Mouse (Mus musculus) hindbrain, embryonic 10.5 days (tissue): ENCODE measurements at regions not wholly inside any gene's neighbourhood (a gene's known extent, or its start where the extent isn't known, plus 50 kb on each side); places are given as distances from the start of the nearest gene placed in this dataset.

Source experiments
- DNase-seq: peaks from one replicate; pipeline ENCODE4 v3.0.0-alpha.2; 2017; ENCODE audit warnings: low spot score
- H3K27ac ChIP-seq: fragments of 300-500 bp; sonication (generic); 2 replicates; pipeline ENCODE4 v1.5.1; 2016; ENCODE audit warnings: mild to moderate bottlenecking, moderate library complexity
- H3K27me3 ChIP-seq: fragments of 300-500 bp; sonication (generic); 2 replicates; pipeline ENCODE4 v1.6.1; 2016; ENCODE audit warnings: mild to moderate bottlenecking; ENCODE audit not compliant: poor library complexity, insufficient read depth, severe bottlenecking
- H3K36me3 ChIP-seq: fragments of 300-500 bp; sonication (generic); 2 replicates; pipeline ENCODE4 v1.6.1; 2016; ENCODE audit warnings: mild to moderate bottlenecking, moderate library complexity
- H3K4me1 ChIP-seq: fragments of 300-500 bp; sonication (generic); replicated peaks from 2 replicates; pipeline ENCODE4 v1.6.1; 2016; ENCODE audit warnings: mild to moderate bottlenecking
- H3K4me3 ChIP-seq: fragments of 300-500 bp; sonication (generic); 2 replicates; pipeline ENCODE4 v1.5.1; 2016; ENCODE audit warnings: mild to moderate bottlenecking, moderate library complexity
- H3K9me3 ChIP-seq: fragments of 300-500 bp; sonication (generic); 2 replicates; pipeline ENCODE4 v1.6.1; 2016; ENCODE audit warnings: mild to moderate bottlenecking, moderate library complexity
- WGBS: fragments of 180-500 bp; shearing (Covaris S2); methylation state at CpG from one replicate; pipeline ENCODE4 v1.1.7; 2016; 5-methylcytosine and 5-hydroxymethylcytosine counted together

GRCm38 (mm10) chr7:129689464-129689863 is 97.8 kb downstream of the Wdr11 start:
- H3K4me1 ChIP-seq: peaks cover 24% of the 10 kb centered on the region
- H3K4me3 ChIP-seq: no peak overlapping the region
- 90% methylated on average over 3 of the region's 3 CpGs for WGBS
- no peaks in the 10 kb centered on the region for H3K9me3 ChIP-seq
- H3K27me3 ChIP-seq: 0 out of 2 replicates have a peak, but pooled peaks cover 6% of the 10 kb centered on the region
- H3K36me3 ChIP-seq: no peaks in the 10 kb centered on the region
- no peak for DNase-seq
- H3K27ac ChIP-seq: no peak overlapping the region

GRCm38 (mm10) chr7:129690868-129691267 is 99.2 kb downstream of the Wdr11 start:
- H3K4me3 ChIP-seq: no peak overlapping the region
- WGBS: 86% methylated on average over 6 of the region's 6 CpGs
- no peaks in the 10 kb centered on the region for H3K36me3 ChIP-seq
- no peak for DNase-seq
- 0 out of 2 replicates have a peak, but pooled peaks cover under 1% of the 10 kb centered on the region for H3K27me3 ChIP-seq
- H3K27ac ChIP-seq: peak overlapping the region; percentile 69; the same call in 1 of the 2 replicates
- peaks cover 3% of the 10 kb centered on the region; the same call in 1 of the 2 replicates for H3K9me3 ChIP-seq
- H3K4me1 ChIP-seq: peaks cover 17% of the 10 kb centered on the region

GRCm38 (mm10) chr7:129691619-129692071 is 100.0 kb downstream of the Wdr11 start:
- H3K36me3 ChIP-seq: no peaks in the 10 kb centered on the region
- H3K9me3 ChIP-seq: peaks cover 3% of the 10 kb centered on the region; the same call in 1 of the 2 replicates
- 21% methylated on average over 3 of the region's 3 CpGs for WGBS
- peaks cover 12% of the 10 kb centered on the region for H3K4me1 ChIP-seq
- peak; percentile 43 for DNase-seq
- H3K27ac ChIP-seq: peak overlapping the region; percentile 69
- no peaks in the 10 kb centered on the region for H3K27me3 ChIP-seq
- no peak overlapping the region for H3K4me3 ChIP-seq

GRCm38 (mm10) chr7:129693635-129694034 is 102.0 kb downstream of the Wdr11 start:
- Histone ChIP-seq H3K9me3 (peaks cover 3% of the 10 kb centered on the region; the same call in 1 of the 2 replicates), H3K4me1 (peaks cover 12% of the 10 kb centered on the region), H3K27ac (no peak overlapping the region), H3K4me3 (no peak overlapping the region), H3K27me3 (no peaks in the 10 kb centered on the region), H3K36me3 (no peaks in the 10 kb centered on the region)
- 85% methylated on average over 9 of the region's 9 CpGs for WGBS
- DNase-seq: no peak

GRCm38 (mm10) chr7:129694168-129694567 is 102.5 kb downstream of the Wdr11 start:
- Histone ChIP-seq H3K4me1 (peaks cover 12% of the 10 kb centered on the region), H3K27me3 (no peaks in the 10 kb centered on the region), H3K36me3 (no peaks in the 10 kb centered on the region), H3K27ac (no peak overlapping the region), H3K9me3 (peaks cover 3% of the 10 kb centered on the region; the same call in 1 of the 2 replicates), H3K4me3 (no peak overlapping the region)
- no peak for DNase-seq

GRCm38 (mm10) chr7:129699931-129700570 is 108.4 kb downstream of the Wdr11 start:
- no peaks in the 10 kb centered on the region for H3K27me3 ChIP-seq
- no peaks in the 10 kb centered on the region; the same call in 1 of the 2 replicates for H3K4me1 ChIP-seq
- DNase-seq: no peak
- H3K9me3 ChIP-seq: peaks cover 2% of the 10 kb centered on the region; the same call in 1 of the 2 replicates
- H3K27ac ChIP-seq: no peak overlapping the region
- 78% methylated on average over 5 of the region's 5 CpGs for WGBS
- no peaks in the 10 kb centered on the region for H3K36me3 ChIP-seq
- no peak overlapping the region for H3K4me3 ChIP-seq

- no peaks in the 10 kb centered on the region; the same call in 1 of the 2 replicates for H3K4me1 ChIP-seq
- 88% methylated on average over 6 of the region's 6 CpGs for WGBS
- no peaks in the 10 kb centered on the region for H3K27me3 ChIP-seq
- no peaks in the 10 kb centered on the region for H3K36me3 ChIP-seq
- DNase-seq: no peak
- H3K4me3 ChIP-seq: no peak overlapping the region
- H3K9me3 ChIP-seq: no peaks in the 10 kb centered on the region
- no peak overlapping the region for H3K27ac ChIP-seq
Measured at GRCm38 (mm10) chr7:129727559-129727958, 135.9 kb downstream of the Wdr11 start.

- Histone ChIP-seq H3K36me3 (no peaks in the 10 kb centered on the region), H3K27me3 (no peaks in the 10 kb centered on the region), H3K9me3 (no peaks in the 10 kb centered on the region), H3K4me3 (no peak overlapping the region), H3K4me1 (no peaks in the 10 kb centered on the region; the same call in 1 of the 2 replicates), H3K27ac (no peak overlapping the region)
- DNase-seq: no peak
- 84% methylated on average over 11 of the region's 11 CpGs for WGBS
Measured at GRCm38 (mm10) chr7:129729709-129730238, 138.1 kb downstream of the Wdr11 start.

GRCm38 (mm10) chr7:129730785-129731352 is 139.2 kb downstream of the Wdr11 start:
- DNase-seq: no peak
- Histone ChIP-seq H3K27me3 (no peaks in the 10 kb centered on the region), H3K36me3 (no peaks in the 10 kb centered on the region), H3K4me1 (no peaks in the 10 kb centered on the region; the same call in 1 of the 2 replicates), H3K9me3 (no peaks in the 10 kb centered on the region), H3K4me3 (no peak overlapping the region), H3K27ac (no peak overlapping the region)
- 73% methylated on average over 7 of the region's 7 CpGs for WGBS

GRCm38 (mm10) chr7:129742657-129743056 is 151.0 kb downstream of the Wdr11 start:
- Histone ChIP-seq H3K36me3 (no peaks in the 10 kb centered on the region), H3K4me3 (no peak overlapping the region), H3K9me3 (no peaks in the 10 kb centered on the region), H3K4me1 (peaks cover 12% of the 10 kb centered on the region), H3K27me3 (no peaks in the 10 kb centered on the region), H3K27ac (no peak overlapping the region)
- DNase-seq: no peak
- WGBS: 83% methylated on average over 4 of the region's 4 CpGs

GRCm38 (mm10) chr7:129743955-129744666 is 152.4 kb downstream of the Wdr11 start:
- WGBS: 46% methylated on average over 16 of the region's 16 CpGs
- Histone ChIP-seq H3K27me3 (no peaks in the 10 kb centered on the region), H3K27ac (peak overlapping the region; percentile 75), H3K4me1 (peaks cover 12% of the 10 kb centered on the region), H3K9me3 (peaks cover 9% of the 10 kb centered on the region), H3K4me3 (no peak overlapping the region), H3K36me3 (no peaks in the 10 kb centered on the region)
- peak; percentile 29 for DNase-seq

- Histone ChIP-seq H3K27me3 (no peaks in the 10 kb centered on the region), H3K4me3 (no peak overlapping the region), H3K27ac (no peak overlapping the region), H3K9me3 (peaks cover 11% of the 10 kb centered on the region), H3K36me3 (no peaks in the 10 kb centered on the region), H3K4me1 (peaks cover 12% of the 10 kb centered on the region)
- no peak for DNase-seq
- WGBS: 83% methylated on average over 5 of the region's 5 CpGs
Measured at GRCm38 (mm10) chr7:129746639-129747038, 155.0 kb downstream of the Wdr11 start.

GRCm38 (mm10) chr7:129750936-129751335 is 159.3 kb downstream of the Wdr11 start:
- DNase-seq: no peak
- no peak overlapping the region for H3K4me3 ChIP-seq
- no peaks in the 10 kb centered on the region for H3K36me3 ChIP-seq
- no peaks in the 10 kb centered on the region for H3K4me1 ChIP-seq
- peaks cover 11% of the 10 kb centered on the region for H3K9me3 ChIP-seq
- H3K27ac ChIP-seq: no peak overlapping the region
- no peaks in the 10 kb centered on the region for H3K27me3 ChIP-seq
